Mouse (Mus musculus) embryonic fibroblast, embryonic 13.5 days (primary cell): ENCODE measurements around the gene Zmym2.

ENCODE experiments used
- CTCF ChIP-seq: IDR thresholded peaks from 2 replicates; pipeline ENCODE4 v1.5.1; 2011; ENCODE audit warnings: mild to moderate bottlenecking, control low read depth, low read length, moderate library complexity, borderline replicate concordance; ENCODE audit not compliant: insufficient read depth
- POLR2A ChIP-seq: IDR thresholded peaks from 2 replicates; pipeline ENCODE4 v1.6.1; 2011; ENCODE audit warnings: low read depth, mild to moderate bottlenecking, control low read depth, low read length, moderate library complexity

DNA sequence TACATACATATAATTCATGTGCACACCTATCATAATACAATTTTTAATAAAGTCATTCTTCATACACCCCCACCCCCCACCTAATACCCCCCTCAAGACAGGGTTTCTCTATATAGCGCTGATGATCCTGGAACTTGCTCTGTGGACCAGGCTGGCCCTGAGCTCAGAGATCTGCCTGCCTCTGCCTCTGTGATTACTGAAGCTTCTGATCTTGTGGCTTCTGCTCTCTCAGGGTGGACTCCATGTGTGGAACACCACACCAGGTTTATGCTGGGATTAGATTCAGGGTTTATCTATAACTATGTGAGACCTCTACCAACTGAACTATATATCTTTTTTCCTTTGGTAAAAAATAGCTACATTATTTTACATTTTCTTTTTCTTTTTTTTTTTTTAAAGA, 10.1 kb downstream of the Zmym2 start:
- TF ChIP-seq CTCF (no peak), POLR2A (no peak)
